9 mouse cellular contexts compared by ENCODE assay signal in genomic region chr1:165289831-165290230, GRCm38 (mm10). TPM values are rescaled to one million over a fixed set of nuclear protein-coding genes. Genes with fewer than 3 reads are reported as not detected.
A peak's percentile ranks its signal among the peaks of the same experiment; 100 is the strongest.
DNase-seq lines count a peak whose midpoint lies in the region; ATAC-seq and TF ChIP-seq lines count a peak whose summit lies in the region.
"Had no signal": no experiment of that assay in that cellular context is flagged by ENCODE, and none has a peak within 500 bp of the region (broad histone marks: within the 10 kb centered on the region; RNA-seq: fewer than 3 reads in every experiment).

No protein-coding gene starts in this region.

- peaks cover 5% of the 10 kb centered on the region for H3K4me1 ChIP-seq in midbrain, embryonic 13.5 days (replicated peaks)

- peak overlapping the region; percentile 51; the same call in 1 of the 2 replicates for H3K27ac ChIP-seq in layer of hippocampus, adult 2 months
- H3K27ac ChIP-seq in midbrain, embryonic 13.5 days, result no peak overlapping the region

- H3K9me3 ChIP-seq in midbrain, embryonic 13.5 days, result no peaks in the 10 kb centered on the region

- no peak overlapping the region for H3K4me2 ChIP-seq in midbrain, embryonic 13.5 days (replicated peaks)

- no peak for ATAC-seq in Patski
- no peak for ATAC-seq in midbrain, embryonic 13.5 days

- no peak for DNase-seq in layer of hippocampus, adult 2 months (ENCODE audit: low spot score in 2 of 2)
- DNase-seq in layer of hippocampus, adult 11-12 months (ENCODE audit: low spot score), result no peak
- no peak for DNase-seq in Patski (ENCODE audit: low read depth, low spot score)
- peak; percentile 16 to 68 for DNase-seq in kidney, postnatal 36 days
- peak; percentile 30 for DNase-seq in splenic B cell, adult 2 months (ENCODE audit: low read depth, low spot score)
- no peak for DNase-seq in frontal cortex, postnatal 14 days (ENCODE audit: low spot score in 2 of 2)
- DNase-seq: cerebellum, adult 18-20 months; gastrocnemius, postnatal 25 days had no signal

- in situ Hi-C loops in Patski (cut with MboI; ENCODE audit: low pct_unique_long_range_greater_than_20kb), result no loop called here

- POLR2A ChIA-PET in Patski (lab: Charles Lee), result no interaction called here

- H3K27me3 ChIP-seq in Patski, result no peaks in the 10 kb centered on the region
- no peaks in the 10 kb centered on the region for H3K27me3 ChIP-seq in splenic B cell, adult 2 months (ENCODE audit: control insufficient read depth, insufficient read depth, low read length, poor library complexity, severe bottlenecking)
- H3K27me3 ChIP-seq in midbrain, embryonic 13.5 days, result no peaks in the 10 kb centered on the region

- no peak overlapping the region for H3K4me3 ChIP-seq in layer of hippocampus, adult 2 months
- no peak overlapping the region for H3K4me3 ChIP-seq in midbrain, embryonic 13.5 days (replicated peaks)

- no peak overlapping the region for H3K9ac ChIP-seq in midbrain, embryonic 13.5 days (replicated peaks)

- WGBS in midbrain, embryonic 13.5 days, result 95% methylated on average over 4 of the region's 4 CpGs

- CTCF ChIA-PET in Patski (lab: Charles Lee), result interaction anchor here (1.1 to 4.8 kb wide), 2 partner anchors 12 to 19 kb away, joined by 3 to 26 read pairs; no protein-coding TSS in a partner anchor

- TF ChIP-seq CTCF in layer of hippocampus, adult 2 months (conservative IDR thresholded peaks at IDR 0.05), result peak; percentile 56
- TF ChIP-seq CTCF in Patski (IDR thresholded peaks at IDR 0.05), result peak; percentile 60

- no peaks in the 10 kb centered on the region for H3K36me3 ChIP-seq in splenic B cell, adult 2 months (ENCODE audit: control insufficient read depth, insufficient read depth, low read length, poor library complexity, severe bottlenecking)
- peaks cover 27% of the 10 kb centered on the region for H3K36me3 ChIP-seq in midbrain, embryonic 13.5 days

RNA-seq across cellular contexts. Expression of gene Gpr161, which starts 5.8 kb away (rescaled TPM):
- total RNA-seq in layer of hippocampus, adult 2 months (2021), result 10 to 100 TPM; 69.0 to 71.6 TPM
- 13.5 TPM for polyA plus RNA-seq in Patski (2021)
- 3.9 and 4.4 TPM in 2 replicates for polyA plus RNA-seq in midbrain, embryonic 13.5 days (2015; fragmentation: Nextera tagmentation; extraction: Ambion mirVana)

RNA-seq across cellular contexts. Expression of gene Tiprl, which starts 53.0 kb away (rescaled TPM):
- 10 to 100 TPM; 65.2 to 67.7 TPM for total RNA-seq in layer of hippocampus, adult 2 months (2021)
- polyA plus RNA-seq in Patski (2021), result 72.6 TPM
- 135 and 136 TPM in 2 replicates for polyA plus RNA-seq in midbrain, embryonic 13.5 days (2015; fragmentation: Nextera tagmentation; extraction: Ambion mirVana)

Comparison
In these comparisons a context has a peak if more than half of its experiments do, and no peak if none do; other contexts are left out.
1. DNase-seq: peak in kidney, postnatal 36 days (2 of 2) and splenic B cell, adult 2 months (single experiment); none in layer of hippocampus, adult 2 months (0 of 2), layer of hippocampus, adult 11-12 months (single experiment), Patski (single experiment) and frontal cortex, postnatal 14 days (0 of 2).